Mouse (Mus musculus) frontal cortex, postnatal 36 days (tissue): Measurements from ENCODE around the gene Trdn.

Experiments used
- DNase-seq, 2 experiments: peaks; one replicate each; pipeline ENCODE4 v3.0.0; 2022; ENCODE audit warnings: low spot score in 2 of 2

Gene Trdn

GRCm38 (mm10) chr10:33370534-33370933 is 290.2 kb downstream of the Trdn start:
- DNase-seq = no peak

GRCm38 (mm10) chr10:33375474-33376029 is 295.2 kb downstream of the Trdn start:
- DNase-seq = no peak
